Mouse (Mus musculus): ENCODE data around the gene Prrx2.
A peak's percentile ranks its signal among the peaks of the same experiment; 100 is the strongest.
"Not testable (repeated sequence)": the region's sequence is repeated elsewhere in the genome, so short reads cannot be mapped to it uniquely, and the experiment has no call there.

Prrx2 gene

GRCm38 (mm10) chr2:30914836-30915235, 80.1 kb downstream of the Prrx2 start:
- DNase-seq = no peak

- no peak for DNase-seq
These were observed 80.6 kb downstream of the Prrx2 start for GRCm38 (mm10) chr2:30915376-30915775.

- DNase-seq = not testable (repeated sequence)
These were observed 81.2 kb downstream of the Prrx2 start for GRCm38 (mm10) chr2:30915933-30916332.

GRCm38 (mm10) chr2:30917649-30918048, 82.9 kb downstream of the Prrx2 start:
- DNase-seq = no peak

GRCm38 (mm10) chr2:30918126-30918525, 83.4 kb downstream of the Prrx2 start:
- DNase-seq = no peak

DNA sequence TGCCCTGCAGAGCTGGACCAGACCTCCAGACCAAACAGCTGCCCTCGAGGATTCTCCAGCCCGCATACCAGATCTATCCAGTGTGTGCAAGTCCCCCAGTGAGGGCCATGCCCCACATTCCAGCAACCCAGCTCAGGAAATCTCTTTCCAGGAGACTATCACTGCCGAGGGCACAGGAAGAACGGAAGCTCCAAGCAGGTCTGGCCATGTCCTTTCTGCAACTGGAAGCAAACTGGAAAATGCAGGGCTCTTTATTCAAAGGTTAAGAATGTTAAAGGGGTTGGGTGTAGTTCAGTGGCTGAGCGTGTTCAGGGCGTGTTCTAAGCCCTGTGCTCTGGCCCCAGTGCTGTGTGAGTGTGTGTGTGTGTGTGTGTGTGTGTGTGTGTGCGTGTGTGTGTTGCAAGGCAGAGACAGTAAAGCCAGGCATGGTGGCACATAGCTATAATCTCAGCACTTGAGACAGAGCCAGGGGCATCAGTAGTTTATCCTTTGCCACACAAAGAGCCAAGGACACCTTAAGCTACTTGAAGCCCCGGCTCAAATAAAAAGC, 84.1 kb downstream of the Prrx2 start:
- DNase-seq = no peak

DNA sequence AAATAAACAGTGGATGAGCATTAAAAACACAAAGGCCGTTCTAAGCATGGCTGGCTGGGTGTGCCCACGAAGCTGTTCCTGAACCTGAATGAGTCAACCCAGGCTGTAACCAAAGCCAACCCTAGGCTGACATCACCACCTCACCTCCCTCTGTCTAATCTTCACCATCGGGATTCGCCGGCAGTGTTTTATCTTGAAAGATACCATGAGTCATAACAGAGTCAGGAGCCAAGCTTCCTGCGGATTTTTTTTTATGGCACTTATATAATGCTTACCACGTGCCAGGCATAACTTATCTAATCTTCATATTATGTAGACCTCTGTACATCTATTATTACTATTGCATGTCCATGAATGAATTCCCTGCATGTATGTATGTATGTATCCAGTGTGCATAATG, 85.4 kb downstream of the Prrx2 start:
- DNase-seq = no peak

- no peak for DNase-seq
These were observed 88.3 kb downstream of the Prrx2 start for GRCm38 (mm10) chr2:30923099-30923498.

- no peak for DNase-seq
These were observed 90.4 kb downstream of the Prrx2 start for GRCm38 (mm10) chr2:30925181-30925580.

GRCm38 (mm10) chr2:30926381-30926780, 91.6 kb downstream of the Prrx2 start:
- no peak for DNase-seq

- no peak for DNase-seq
These were observed 92.5 kb downstream of the Prrx2 start for GRCm38 (mm10) chr2:30927151-30927781.

DNA sequence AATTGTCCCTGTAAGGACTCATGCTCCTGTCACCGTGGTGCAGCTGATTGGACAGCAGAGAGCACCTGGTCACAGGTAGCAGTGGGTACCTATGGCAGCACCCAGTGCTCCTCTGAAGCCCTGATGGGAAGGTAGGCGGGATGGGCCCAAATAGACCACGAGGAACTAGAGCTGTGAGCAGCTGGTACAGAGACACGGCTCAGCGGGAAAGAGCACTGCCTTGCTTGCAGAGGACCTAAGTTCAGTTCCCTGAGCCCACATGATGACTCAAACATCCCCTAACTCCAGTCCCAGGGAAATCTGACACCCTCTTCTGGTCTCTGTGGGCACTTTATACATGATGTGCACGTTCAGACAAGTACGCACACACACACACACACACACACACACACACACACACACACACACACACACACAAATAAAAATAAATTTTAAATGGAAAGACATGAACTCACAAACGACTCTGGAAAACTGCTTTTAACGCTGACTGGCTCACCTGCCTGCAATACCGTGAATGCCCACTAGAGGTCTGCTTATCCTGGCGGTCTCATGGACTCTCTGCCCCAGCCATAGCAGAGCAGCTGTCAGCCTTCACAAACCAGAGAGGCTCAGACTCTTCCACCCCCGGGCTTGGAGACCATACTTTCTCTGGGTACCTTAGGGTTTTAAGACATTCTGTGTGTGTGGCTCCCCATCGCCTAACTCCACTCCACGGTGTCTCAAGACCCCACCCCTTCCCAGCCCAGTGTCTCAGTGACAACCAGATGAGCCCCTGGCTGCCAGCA, 93.3 kb downstream of the Prrx2 start:
- DNase-seq = peak; percentile 67 to 74

DNA sequence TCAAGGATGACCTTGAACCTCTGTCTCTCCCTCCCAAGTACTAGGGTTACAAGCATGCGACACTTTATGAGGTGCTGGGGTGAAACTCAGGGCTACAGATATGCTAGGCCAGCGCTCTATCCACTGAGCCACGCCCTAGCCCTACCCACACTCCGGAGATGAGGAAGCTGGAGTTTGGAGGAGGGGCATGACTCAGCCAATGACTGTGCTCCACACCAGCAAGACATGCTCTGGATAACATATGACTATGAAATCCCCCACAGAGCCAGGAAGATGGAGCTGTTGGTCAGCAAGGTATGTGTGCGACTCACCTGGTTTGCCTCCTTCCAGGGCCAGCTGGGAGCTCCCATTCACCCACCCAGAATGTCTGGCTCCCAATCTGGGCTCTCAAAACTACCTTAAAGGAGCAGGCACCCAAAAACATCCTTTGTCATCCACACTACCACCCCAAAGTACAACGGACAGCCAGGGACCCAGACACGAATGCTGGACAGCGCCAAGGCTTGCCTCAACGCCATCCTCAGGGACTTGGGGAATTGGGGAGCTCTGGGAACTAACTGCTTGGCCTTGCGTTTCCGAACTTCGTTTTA, 94.2 kb downstream of the Prrx2 start:
- no peak for DNase-seq

DNA sequence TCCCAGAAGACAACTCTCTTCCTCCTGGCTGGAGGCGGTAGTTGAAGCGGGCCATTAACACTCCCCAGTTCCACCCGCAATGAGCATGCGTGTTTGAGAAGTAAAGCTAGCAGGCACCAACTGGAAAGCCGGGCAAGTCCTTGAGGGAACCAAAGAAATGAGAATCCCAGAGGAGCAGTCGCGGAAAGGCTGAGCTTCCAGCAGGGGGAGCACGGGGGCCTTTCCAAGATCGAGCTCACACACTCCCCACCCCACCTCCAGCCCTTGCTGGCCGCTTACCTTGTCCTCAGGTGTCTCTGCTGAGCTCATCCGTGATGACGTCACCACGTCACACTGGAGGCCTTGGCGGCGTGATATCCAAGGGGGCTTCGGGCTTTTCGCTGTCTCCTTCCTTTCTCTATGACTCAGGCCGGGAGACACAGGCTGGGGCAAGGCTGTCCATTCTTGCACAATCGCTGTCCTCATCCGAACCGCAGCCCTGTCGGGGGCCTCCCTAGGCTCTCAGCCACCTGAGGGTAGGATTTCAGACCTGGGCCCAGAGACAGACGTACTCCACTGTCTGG, 94.8 kb downstream of the Prrx2 start, which contains the start of gene Ptges:
Gene Ptges (minus strand): TSS at position 381 of the 563 bp plus-strand sequence.
- peak; percentile 52 to 57 for DNase-seq

GRCm38 (mm10) chr2:30930846-30931245, 96.1 kb downstream of the Prrx2 start:
- DNase-seq = not testable (repeated sequence)
